ENCODE assay signal across 17 mouse cellular contexts in genomic region chr6:97582748-97583147, GRCm38 (mm10). TPM values are rescaled to one million over a fixed set of nuclear protein-coding genes. Genes with fewer than 3 reads are reported as not detected.
DNase-seq lines count a peak whose midpoint lies in the region; ATAC-seq lines count a peak whose summit lies in the region.
"Had no signal": no experiment of that assay in that cellular context is flagged by ENCODE, and none has a peak within 500 bp of the region (broad histone marks: within the 10 kb centered on the region; RNA-seq: fewer than 3 reads in every experiment).

No protein-coding gene starts in this region.

- WGBS in forebrain, embryonic 10.5 days: 66% methylated on average over 8 of the region's 8 CpGs
- 65% methylated on average over 8 of the region's 8 CpGs for WGBS in forebrain, embryonic 16.5 days
- WGBS in neural tube, embryonic 15.5 days: 23% methylated on average over 8 of the region's 8 CpGs
- 57% methylated on average over 8 of the region's 8 CpGs for WGBS in limb, embryonic 10.5 days

- peak overlapping the region; percentile 13; the same call in 1 of the 2 replicates for H3K27ac ChIP-seq in forebrain, embryonic 10.5 days
- no peak overlapping the region; the same call in 1 of the 2 replicates for H3K27ac ChIP-seq in forebrain, embryonic 16.5 days (ENCODE audit: low read length)
- no peak overlapping the region for H3K27ac ChIP-seq in neural tube, embryonic 15.5 days (replicated peaks)
- no peak overlapping the region for H3K27ac ChIP-seq in limb, embryonic 10.5 days
- H3K27ac ChIP-seq: embryonic facial prominence, embryonic 12.5 days; liver, embryonic 13.5 days; stomach, embryonic 15.5 days had no signal

- no peak for ATAC-seq in forebrain, embryonic 16.5 days
- ATAC-seq in neural tube, embryonic 15.5 days (ENCODE audit: low FRiP score): no peak
- ATAC-seq: Patski had no signal

- no peaks in the 10 kb centered on the region for H3K27me3 ChIP-seq in forebrain, embryonic 10.5 days (ENCODE audit: poor library complexity, severe bottlenecking)
- H3K27me3 ChIP-seq in forebrain, embryonic 16.5 days (replicated peaks; ENCODE audit: control insufficient read depth, insufficient read depth, low read length): no peaks in the 10 kb centered on the region
- no peaks in the 10 kb centered on the region for H3K27me3 ChIP-seq in neural tube, embryonic 15.5 days (replicated peaks)
- H3K27me3 ChIP-seq in limb, embryonic 10.5 days (ENCODE audit: low read depth, poor library complexity, severe bottlenecking): no peaks in the 10 kb centered on the region
- H3K27me3 ChIP-seq: embryonic facial prominence, embryonic 12.5 days; liver, embryonic 13.5 days; stomach, embryonic 15.5 days had no signal

- H3K4me1 ChIP-seq in forebrain, embryonic 10.5 days: peaks cover 47% of the 10 kb centered on the region
- H3K4me1 ChIP-seq in forebrain, embryonic 16.5 days (replicated peaks; ENCODE audit: control insufficient read depth, insufficient read depth, low read length): peaks cover 25% of the 10 kb centered on the region
- peaks cover 25% of the 10 kb centered on the region for H3K4me1 ChIP-seq in neural tube, embryonic 15.5 days
- peaks cover 5% of the 10 kb centered on the region; the same call in 1 of the 2 replicates for H3K4me1 ChIP-seq in limb, embryonic 10.5 days
- H3K4me1 ChIP-seq: embryonic facial prominence, embryonic 12.5 days; liver, embryonic 13.5 days; stomach, embryonic 15.5 days had no signal

- H3K9ac ChIP-seq in forebrain, embryonic 16.5 days (replicated peaks; ENCODE audit: low read depth, low read length): no peak overlapping the region
- no peak overlapping the region for H3K9ac ChIP-seq in neural tube, embryonic 15.5 days (replicated peaks)
- H3K9ac ChIP-seq: embryonic facial prominence, embryonic 12.5 days; liver, embryonic 13.5 days; stomach, embryonic 15.5 days had no signal

- H3K36me3 ChIP-seq in forebrain, embryonic 10.5 days (replicated peaks): no peaks in the 10 kb centered on the region
- no peaks in the 10 kb centered on the region for H3K36me3 ChIP-seq in forebrain, embryonic 16.5 days (ENCODE audit: control insufficient read depth, insufficient read depth)
- no peaks in the 10 kb centered on the region for H3K36me3 ChIP-seq in neural tube, embryonic 15.5 days
- H3K36me3 ChIP-seq in limb, embryonic 10.5 days: no peaks in the 10 kb centered on the region
- H3K36me3 ChIP-seq: embryonic facial prominence, embryonic 12.5 days; liver, embryonic 13.5 days; stomach, embryonic 15.5 days had no signal

- H3K9me3 ChIP-seq in forebrain, embryonic 10.5 days: no peaks in the 10 kb centered on the region
- H3K9me3 ChIP-seq in forebrain, embryonic 16.5 days (ENCODE audit: control insufficient read depth, low read length): no peaks in the 10 kb centered on the region
- no peaks in the 10 kb centered on the region for H3K9me3 ChIP-seq in neural tube, embryonic 15.5 days (replicated peaks)
- H3K9me3 ChIP-seq in limb, embryonic 10.5 days (replicated peaks): no peaks in the 10 kb centered on the region
- H3K9me3 ChIP-seq: embryonic facial prominence, embryonic 12.5 days; liver, embryonic 13.5 days; stomach, embryonic 15.5 days had no signal

- H3K4me2 ChIP-seq in forebrain, embryonic 16.5 days (ENCODE audit: low read length): no peak overlapping the region
- H3K4me2 ChIP-seq in neural tube, embryonic 15.5 days: no peak overlapping the region
- H3K4me2 ChIP-seq: embryonic facial prominence, embryonic 12.5 days; liver, embryonic 13.5 days; stomach, embryonic 15.5 days had no signal

- no peak for DNase-seq in forebrain, embryonic 10.5 days (ENCODE audit: extremely low spot score, low spot score)
- peak; percentile 31 for DNase-seq in neural tube, embryonic 10.5 days (ENCODE audit: extremely low spot score, low spot score)
- DNase-seq in lung, postnatal 10 days: peak; percentile 68
- DNase-seq in limb, embryonic 10.5 days (ENCODE audit: low spot score): no peak
- no peak for DNase-seq in T-cell, adult 2 months (ENCODE audit: low spot score)
- DNase-seq in adrenal gland, adult 18-20 months (ENCODE audit: low spot score in 2 of 2): no peak
- DNase-seq: adrenal gland, postnatal 10 days; cerebellum, adult 9-10 months; left cerebral cortex, postnatal 4 days; liver, embryonic 13.5 days; retina, postnatal 1 day; thymus, postnatal 14 days had no signal

- no peak overlapping the region for H3K4me3 ChIP-seq in forebrain, embryonic 10.5 days
- no peak overlapping the region for H3K4me3 ChIP-seq in forebrain, embryonic 16.5 days (replicated peaks; ENCODE audit: low read length)
- H3K4me3 ChIP-seq in neural tube, embryonic 15.5 days (replicated peaks): no peak overlapping the region
- no peak overlapping the region for H3K4me3 ChIP-seq in limb, embryonic 10.5 days
- H3K4me3 ChIP-seq: embryonic facial prominence, embryonic 12.5 days; liver, embryonic 13.5 days; stomach, embryonic 15.5 days had no signal

RNA-seq across cellular contexts. Expression of gene Frmd4b, which starts 34.6 kb away (rescaled TPM):
- 19.6 and 21.2 TPM in 2 replicates for polyA plus RNA-seq in forebrain, embryonic 10.5 days (2016; fragmentation: Nextera tagmentation; extraction: Ambion mirVana)
- 50.0 and 59.1 TPM in 2 replicates for polyA plus RNA-seq in forebrain, embryonic 16.5 days (2015; fragmentation: Nextera tagmentation; extraction: Ambion mirVana)
- polyA plus RNA-seq in neural tube, embryonic 15.5 days (2015; fragmentation: Nextera tagmentation; extraction: Ambion mirVana): 19.8 and 20.0 TPM in 2 replicates
- 14.2 and 14.8 TPM in 2 replicates for polyA plus RNA-seq in limb, embryonic 10.5 days (2016; fragmentation: Nextera tagmentation; extraction: Ambion mirVana)
- 10 to 100 TPM; 18.5 to 22.0 TPM for total RNA-seq in adrenal gland, adult 18-20 months (2021)

Comparison
In these comparisons a context has a peak if more than half of its experiments do, and no peak if none do; other contexts are left out.
1. DNase-seq: peak in neural tube, embryonic 10.5 days (single experiment) and lung, postnatal 10 days (single experiment); none in forebrain, embryonic 10.5 days (single experiment), limb, embryonic 10.5 days (single experiment), T-cell, adult 2 months (single experiment) and adrenal gland, adult 18-20 months (0 of 2).